Mouse (Mus musculus) layer of hippocampus, adult 9-10 months (tissue): ENCODE results near the gene Cradd.

ENCODE experiments used
- DNase-seq: peaks from one replicate; pipeline ENCODE4 v3.0.0; 2022; ENCODE audit warnings: low spot score

Cradd gene

GRCm38 (mm10) chr10:95200323-95200722, 123.6 kb downstream of the Cradd start:
- no peak for DNase-seq

- DNase-seq, result no peak
These were observed 124.2 kb downstream of the Cradd start for GRCm38 (mm10) chr10:95199541-95200269.

GRCm38 (mm10) chr10:95197377-95197776, 126.6 kb downstream of the Cradd start:
- DNase-seq, result no peak

- DNase-seq, result no peak
These were observed 128.2 kb downstream of the Cradd start for GRCm38 (mm10) chr10:95195719-95196118.

GRCm38 (mm10) chr10:95194776-95195175, 129.2 kb downstream of the Cradd start:
- DNase-seq, result no peak

GRCm38 (mm10) chr10:95193875-95194281, 130.1 kb downstream of the Cradd start:
- DNase-seq, result no peak

GRCm38 (mm10) chr10:95191881-95192280, 132.1 kb downstream of the Cradd start:
- DNase-seq, result no peak

GRCm38 (mm10) chr10:95191151-95191655, 132.7 kb downstream of the Cradd start:
- DNase-seq, result no peak

GRCm38 (mm10) chr10:95189550-95190211, 134.3 kb downstream of the Cradd start:
- no peak for DNase-seq

GRCm38 (mm10) chr10:95184210-95184609, 139.7 kb downstream of the Cradd start:
- no peak for DNase-seq

- no peak for DNase-seq
These were observed 140.9 kb downstream of the Cradd start for GRCm38 (mm10) chr10:95183051-95183450.

- no peak for DNase-seq
These were observed 141.5 kb downstream of the Cradd start for GRCm38 (mm10) chr10:95182405-95182804.

- DNase-seq, result no peak
These were observed 142.4 kb downstream of the Cradd start for GRCm38 (mm10) chr10:95181553-95181952.

GRCm38 (mm10) chr10:95180900-95181299, 143.0 kb downstream of the Cradd start:
- no peak for DNase-seq

- DNase-seq, result no peak
These were observed 143.8 kb downstream of the Cradd start for GRCm38 (mm10) chr10:95180177-95180576.

- no peak for DNase-seq
These were observed 145.1 kb downstream of the Cradd start for GRCm38 (mm10) chr10:95178785-95179184.

- no peak for DNase-seq
These were observed 148.4 kb downstream of the Cradd start for GRCm38 (mm10) chr10:95175423-95176120.

- no peak for DNase-seq
These were observed 149.7 kb downstream of the Cradd start for GRCm38 (mm10) chr10:95174260-95174659.

GRCm38 (mm10) chr10:95170721-95171354, 153.1 kb downstream of the Cradd start:
- DNase-seq, result no peak

- DNase-seq, result no peak
These were observed 159.0 kb downstream of the Cradd start for GRCm38 (mm10) chr10:95164949-95165348.

- DNase-seq, result no peak
These were observed 161.1 kb downstream of the Cradd start for GRCm38 (mm10) chr10:95162691-95163374.
